Mouse (Mus musculus) urinary bladder, postnatal 0 days (tissue): ENCODE measurements around the gene Smap2. TPM values are rescaled to one million over a fixed set of nuclear protein-coding genes. Genes with fewer than 3 reads are reported as not detected.

Experiments
- microRNA-seq: library from miRNA; unstranded; fragments of <30 nt; microRNA quantifications from one replicate; pipeline ENCODE4, GENCODE M21; 2016
- polyA plus RNA-seq: library from polyadenylated mRNA; unstranded; fragments of >200 nt; fragmentation: Nextera tagmentation; extraction: Ambion mirVana; gene quantifications from 2 replicates; pipeline ENCODE4 v1.2.1, GENCODE M21; 2015

Gene Smap2
- 8.2 and 8.7 TPM in 2 replicates for polyA plus RNA-seq

GRCm38 (mm10) chr4:121016928-121017657 lies at the start of gene Smap2:
Gene Smap2 (minus strand): TSS chr4:121017247.

GRCm38 (mm10) chr4:121039331-121040115 lies 22.5 kb upstream of the Smap2 start, which contains the start of gene Col9a2:
Gene Col9a2 (plus strand): TSS chr4:121039385.

DNA sequence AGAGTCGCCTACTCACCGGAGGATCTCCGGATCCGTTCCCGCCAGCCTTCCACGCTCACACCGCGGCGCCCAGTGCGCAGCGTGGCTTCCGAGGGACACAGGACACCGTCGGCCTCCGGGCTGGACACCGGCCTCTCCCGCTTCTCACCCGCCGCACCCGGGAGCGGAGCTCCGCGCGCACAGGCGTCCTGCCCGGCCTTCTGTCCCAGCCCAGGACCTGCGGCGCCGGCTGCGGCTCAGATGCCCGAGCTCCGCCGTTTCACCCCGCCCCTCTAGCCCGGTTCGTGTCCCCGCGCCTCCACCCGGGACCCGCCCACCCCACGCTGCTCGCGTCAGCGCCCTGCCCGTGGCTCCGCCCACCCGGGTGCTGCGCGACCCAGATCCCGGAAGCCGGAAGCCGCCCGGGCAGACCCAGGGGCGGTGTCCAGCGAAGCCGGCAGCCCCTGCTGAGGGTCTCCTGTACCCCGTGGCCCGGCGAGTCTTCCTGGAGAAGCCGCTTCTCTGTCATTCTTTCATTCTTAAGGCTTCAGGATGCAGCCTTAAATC lies 65.5 kb downstream of the Smap2 start, which contains the start of gene Zfp69:
TSS of gene Zfp69 (minus strand) at position 272 of the 546 bp plus-strand sequence.

DNA sequence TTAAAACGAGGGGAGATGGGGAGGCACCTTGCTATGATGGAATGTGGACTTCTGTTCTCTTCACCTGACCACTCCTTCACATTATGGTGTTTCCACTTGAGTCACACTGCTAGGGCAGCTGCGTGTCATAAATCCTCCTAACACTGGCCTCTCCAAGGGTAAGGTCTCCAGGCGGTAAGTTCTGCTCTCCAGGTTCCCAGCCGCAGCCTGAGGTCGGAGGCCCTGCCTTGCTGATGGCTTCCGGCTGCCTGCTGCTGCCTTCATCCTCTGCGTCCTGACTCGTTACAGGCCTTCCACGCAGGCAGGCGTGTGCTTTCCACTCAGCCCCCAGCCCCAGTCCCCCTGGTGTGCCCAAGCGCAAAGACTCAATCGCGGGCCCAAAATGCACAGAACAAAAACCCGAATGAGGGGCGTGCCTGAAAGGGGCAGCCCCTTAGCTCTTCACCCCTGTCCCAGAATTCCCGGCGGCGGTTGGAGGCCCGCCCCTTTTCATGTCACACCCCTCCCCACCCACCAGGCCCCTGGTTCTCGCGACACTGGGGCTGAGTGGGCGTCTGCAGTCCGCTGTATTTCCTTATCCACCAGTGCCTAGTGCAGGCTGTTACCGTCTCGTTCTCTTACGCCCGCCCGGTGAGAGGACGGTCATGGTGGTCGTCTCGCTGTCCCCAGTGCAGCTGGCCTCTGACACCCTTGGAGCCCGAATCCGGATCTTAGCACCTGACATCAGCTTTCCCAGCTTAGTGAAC lies 92.3 kb downstream of the Smap2 start, which contains the start of gene Exo5:
TSS of gene Exo5 (minus strand) at position 464 of the 746 bp plus-strand sequence.

Small RNAs within 50 kb of the gene (microRNA-seq; reads per million reads assigned to microRNA genes)
- gene Mir7015: not detected

Other genes with a start within 250 kb of the Smap2 start
- gene Nfyc, start 185.7 kb downstream of the Smap2 start, polyA plus RNA-seq: 48.5 and 52.2 TPM in 2 replicates
- 0.68 and 0.82 TPM in 2 replicates for gene Rims3, start 162.4 kb downstream of the Smap2 start, polyA plus RNA-seq
- 9.5 and 9.6 TPM in 2 replicates for gene Exo5, start 92.2 kb downstream of the Smap2 start, polyA plus RNA-seq
- 2.0 and 2.6 TPM in 2 replicates for gene Zfp69, start 65.5 kb downstream of the Smap2 start, polyA plus RNA-seq
- gene Col9a2, start 22.1 kb upstream of the Smap2 start, polyA plus RNA-seq: 3.5 and 4.6 TPM in 2 replicates
- gene Zmpste24, start 81.0 kb upstream of the Smap2 start, polyA plus RNA-seq: 22.3 and 27.3 TPM in 2 replicates
- gene Tmco2, start 92.0 kb upstream of the Smap2 start, polyA plus RNA-seq: not detected in 2 replicates
- gene Rlf, start 197.8 kb upstream of the Smap2 start, polyA plus RNA-seq: 11.4 and 12.8 TPM in 2 replicates